Mouse (Mus musculus) heart, postnatal 14 days (tissue): ENCODE measurements around the gene Morn1. TPM values are rescaled to one million over a fixed set of nuclear protein-coding genes. Genes with fewer than 3 reads are reported as not detected.

Experiments
- DNase-seq, 2 experiments: peaks; one replicate each; pipeline ENCODE4 v3.0.0; 2021 to 2022
- intact Hi-C: fragments of 180-260 bp; cut with DNase I; formaldehyde crosslinking; loops from one replicate; pipeline ENCODE4 v1.15.1; 2025
- total RNA-seq, 2 experiments: library from RNA; stranded (reverse); gene quantifications; 2 replicates each; pipeline ENCODE4 v1.2.3; 2021

Morn1 gene
- total RNA-seq, 2 experiments from 2014 or later = 1.4 to 3.8 TPM

DNA sequence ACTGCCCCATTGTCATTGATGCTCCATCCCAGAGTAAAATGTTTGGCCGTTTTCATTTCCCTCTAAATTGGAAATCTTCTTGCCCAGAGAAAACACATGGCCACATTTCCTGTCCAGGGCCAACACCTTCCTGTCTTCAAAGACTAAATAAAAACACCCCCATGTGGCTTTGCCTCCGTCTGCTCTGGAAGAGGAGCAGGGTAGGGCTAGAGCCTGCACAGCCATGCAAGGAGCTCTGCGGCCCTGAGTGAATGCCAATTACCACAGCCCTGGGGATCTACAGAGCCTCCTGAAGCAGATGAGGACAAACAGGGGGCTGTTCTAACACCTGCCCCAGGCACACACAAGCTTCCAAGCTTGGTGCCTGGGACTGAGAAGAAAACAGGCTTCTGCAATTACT, 89.8 kb downstream of the Morn1 start:
- no peak for DNase-seq
- intact Hi-C loops = loop anchor here (5.0 kb wide), 1 partner anchor 41 kb away; no protein-coding TSS in a partner anchor

DNA sequence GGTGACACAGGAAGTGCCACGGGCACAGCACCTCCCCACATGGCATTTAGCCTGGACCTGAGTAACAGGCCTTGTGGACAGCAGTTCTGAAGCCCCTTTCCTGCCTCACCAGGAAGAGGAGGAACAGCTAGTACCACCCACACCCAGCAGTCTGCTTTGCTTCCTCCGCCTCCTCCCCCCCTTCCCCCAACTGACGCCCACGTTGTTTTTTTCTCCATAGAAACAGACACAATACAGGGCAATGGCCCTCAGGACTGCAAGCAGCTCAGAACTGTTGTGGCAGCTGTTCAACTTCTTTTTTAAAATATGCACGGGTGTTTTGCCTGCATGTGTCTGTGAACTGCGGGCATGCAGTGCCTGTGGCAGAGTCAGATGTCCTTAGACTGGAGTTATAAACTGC, 91.9 kb downstream of the Morn1 start:
- peak; percentile 66 to 75 for DNase-seq
- intact Hi-C loops = loop anchor here (5.0 kb wide), 1 partner anchor 39 kb away; no protein-coding TSS in a partner anchor

DNA sequence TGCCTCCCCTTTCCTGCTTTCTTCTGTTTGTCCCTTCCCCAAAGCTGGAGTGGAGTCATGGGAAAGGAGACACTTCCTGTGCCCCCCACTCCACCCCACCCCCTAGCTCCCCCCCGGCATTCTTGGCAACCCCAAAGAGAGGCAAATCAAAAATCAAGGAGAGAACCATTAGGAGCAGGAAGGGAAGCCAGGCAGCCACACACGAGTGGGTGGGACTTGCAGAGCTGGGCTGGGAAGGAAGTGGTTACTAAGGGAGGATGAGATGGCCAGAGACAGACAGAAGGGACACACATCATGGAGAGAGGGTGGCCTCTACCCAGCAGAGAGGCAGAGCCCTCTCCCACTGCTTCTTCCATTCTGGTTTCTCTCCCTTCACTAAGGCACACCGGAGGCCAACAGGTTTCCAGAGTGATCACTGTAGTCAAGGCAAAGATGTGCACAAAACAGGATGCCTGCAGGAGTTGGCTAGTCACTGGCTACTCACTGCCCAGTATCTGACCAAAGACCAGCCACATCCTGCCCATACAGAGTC, 92.7 kb downstream of the Morn1 start:
- DNase-seq = peak; percentile 46 to 52
- intact Hi-C loops = loop anchor here (5.0 kb wide), 1 partner anchor 38 kb away; no protein-coding TSS in a partner anchor

DNA sequence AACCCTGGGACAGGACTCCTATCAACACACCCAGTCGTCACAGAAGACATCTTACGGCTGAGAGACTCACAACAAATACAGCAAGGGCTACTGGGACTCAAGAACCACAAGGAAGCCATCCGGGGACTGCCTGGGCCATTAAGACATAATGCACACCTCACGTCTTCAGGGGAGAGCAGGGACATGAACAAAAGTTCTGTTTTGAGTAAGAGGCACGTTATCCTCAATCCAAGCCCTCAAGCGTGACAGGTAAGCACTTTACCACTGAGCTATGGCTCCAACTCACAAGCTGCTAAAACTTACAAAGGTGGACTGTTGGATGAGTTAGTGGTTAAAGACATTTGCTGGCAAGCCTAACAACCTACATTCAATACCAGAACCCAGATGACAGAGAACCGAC, 96.8 kb downstream of the Morn1 start:
- DNase-seq = no peak
- intact Hi-C loops = no loop called here

DNA sequence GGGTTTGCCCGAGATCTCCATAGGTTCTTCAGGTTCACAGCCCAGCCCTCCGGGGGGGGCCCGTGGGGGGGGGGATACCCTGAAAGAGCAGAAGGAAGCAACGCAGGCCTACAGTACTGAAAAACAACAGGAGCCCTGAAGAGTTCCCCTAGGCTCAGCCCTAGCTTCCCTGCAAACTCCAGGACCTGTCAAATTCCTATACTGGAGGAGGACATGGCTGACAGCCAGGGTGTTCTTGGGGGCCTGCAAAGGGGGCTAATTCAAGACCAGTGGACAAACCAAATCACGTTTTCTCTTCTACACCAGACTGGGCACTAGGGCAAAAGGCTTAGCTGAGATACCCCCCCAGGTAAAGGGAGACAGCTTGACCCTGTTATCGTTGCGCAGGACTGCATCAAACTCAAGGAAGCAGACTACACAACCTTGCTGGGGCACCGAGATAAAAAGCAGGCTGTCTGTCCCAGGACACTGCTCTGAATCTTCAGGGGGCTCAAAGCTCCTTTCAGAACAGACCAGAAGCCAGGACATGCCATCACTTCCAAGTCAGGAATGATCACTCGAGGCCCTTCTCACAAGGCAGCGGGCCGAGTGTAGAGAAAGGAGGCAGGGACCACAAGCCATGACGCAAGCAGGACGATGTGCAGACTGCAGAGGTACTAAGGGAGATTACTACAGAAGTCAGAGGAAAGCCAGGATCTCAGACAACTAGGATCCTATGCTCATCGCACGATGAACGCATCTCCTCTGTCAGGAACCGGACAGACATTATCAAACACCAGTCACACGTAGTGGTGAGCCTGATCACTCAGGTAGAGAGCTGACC, 98.1 kb downstream of the Morn1 start:
- DNase-seq = no peak
- intact Hi-C loops = loop anchor here (5.0 kb wide), 1 partner anchor 63 kb away; the partner anchor contains the start of gene Faap20

DNA sequence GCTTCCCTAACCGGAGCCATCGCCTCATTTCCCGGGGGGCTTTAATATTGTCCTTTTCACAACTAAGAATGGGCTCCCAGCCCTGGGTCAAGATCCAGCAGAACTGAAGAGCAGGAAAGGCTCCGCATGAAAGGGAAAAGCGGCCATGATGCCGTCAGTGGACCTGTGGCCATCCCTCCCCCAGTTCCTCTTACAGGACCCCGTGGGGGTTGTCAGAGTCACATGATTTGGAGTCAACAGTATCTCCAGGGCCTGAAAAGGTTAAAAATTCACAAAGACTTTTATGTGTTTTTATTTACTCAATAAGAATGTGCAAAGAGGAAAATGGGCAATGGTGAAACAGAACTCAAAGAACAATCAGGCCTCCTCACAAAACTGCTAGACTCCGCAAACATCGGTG, 99.5 kb downstream of the Morn1 start:
- no peak for DNase-seq

DNA sequence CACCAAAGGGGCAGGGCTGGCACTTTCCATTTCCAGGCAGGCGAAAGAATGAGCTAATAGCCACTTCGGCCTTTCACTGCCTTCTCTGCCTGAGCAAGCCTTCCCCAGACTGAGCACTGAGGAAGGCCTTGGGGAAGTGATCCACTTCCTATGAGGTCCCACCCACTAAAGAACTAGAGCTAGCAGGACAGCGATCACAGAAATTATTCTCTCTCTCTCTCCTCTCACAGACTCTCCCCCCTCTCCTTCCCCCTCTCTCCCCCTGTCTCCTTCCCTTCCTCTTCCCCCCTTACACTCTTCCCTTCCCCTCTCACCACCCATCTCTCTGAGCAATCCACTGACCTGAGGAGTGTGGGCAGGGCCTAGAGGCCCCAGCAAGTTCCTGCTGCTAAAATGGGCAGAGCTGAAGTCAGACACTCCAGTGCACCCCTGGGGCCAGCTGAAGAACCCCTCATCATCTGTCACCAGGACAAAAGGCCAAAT, 100.9 kb downstream of the Morn1 start:
- intact Hi-C loops = loop anchor here (5.0 kb wide), 1 partner anchor 60 kb away; the partner anchor contains the start of gene Faap20

More for the DNA sequence above, 99.5 kb downstream of the Morn1 start:
- intact Hi-C loops = loop anchor here (5.0 kb wide), 1 partner anchor 61 kb away; the partner anchor contains the start of gene Faap20

DNA sequence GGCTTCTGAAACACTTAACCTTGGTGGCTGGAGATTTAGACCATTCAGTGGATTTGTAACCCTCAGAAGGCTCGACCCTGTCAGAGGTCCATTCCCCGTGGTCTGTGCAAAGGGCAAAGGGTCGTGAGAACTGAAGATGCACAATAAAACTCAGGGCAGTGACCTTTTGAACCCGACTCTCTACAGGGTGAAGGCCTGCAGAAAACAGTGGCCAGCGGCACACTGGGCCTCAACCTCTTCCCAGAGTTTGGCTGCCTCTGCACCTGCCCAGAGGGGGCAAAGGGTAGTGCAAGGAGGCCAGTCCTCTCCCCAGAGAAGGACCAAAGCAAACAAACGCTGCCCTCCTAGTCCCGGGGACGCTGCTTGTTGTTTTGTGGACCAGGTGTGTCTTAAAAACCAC, 102.0 kb downstream of the Morn1 start:
- intact Hi-C loops = loop anchor here (5.0 kb wide), 1 partner anchor 59 kb away; the partner anchor contains the start of gene Faap20
- no peak for DNase-seq

More for the DNA sequence above, 100.9 kb downstream of the Morn1 start:
- peak in 1 of 2 experiments; percentile 41 for DNase-seq

DNA sequence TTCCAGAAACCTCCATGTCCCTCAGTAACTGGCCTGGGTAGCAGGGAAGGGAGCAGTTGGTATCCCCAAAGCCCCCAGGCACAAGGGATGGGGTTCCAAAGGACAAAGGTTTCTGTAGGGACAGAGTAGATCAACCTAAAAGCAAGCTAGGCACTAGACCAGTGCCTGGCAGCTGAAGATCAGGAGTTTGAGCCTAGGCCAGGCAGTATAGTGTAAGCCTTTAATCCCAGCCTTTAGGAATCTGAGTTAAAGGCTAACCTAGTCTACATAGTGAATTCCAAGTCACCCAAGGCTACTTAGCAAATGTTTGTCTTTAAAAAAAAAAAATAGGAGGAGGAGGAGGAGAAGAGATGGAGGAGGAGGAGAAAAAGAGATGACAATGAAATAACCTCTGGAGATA, 102.4 kb downstream of the Morn1 start:
- DNase-seq = no peak
- intact Hi-C loops = loop anchor here (5.0 kb wide), 1 partner anchor 58 kb away; the partner anchor contains the start of gene Faap20

DNA sequence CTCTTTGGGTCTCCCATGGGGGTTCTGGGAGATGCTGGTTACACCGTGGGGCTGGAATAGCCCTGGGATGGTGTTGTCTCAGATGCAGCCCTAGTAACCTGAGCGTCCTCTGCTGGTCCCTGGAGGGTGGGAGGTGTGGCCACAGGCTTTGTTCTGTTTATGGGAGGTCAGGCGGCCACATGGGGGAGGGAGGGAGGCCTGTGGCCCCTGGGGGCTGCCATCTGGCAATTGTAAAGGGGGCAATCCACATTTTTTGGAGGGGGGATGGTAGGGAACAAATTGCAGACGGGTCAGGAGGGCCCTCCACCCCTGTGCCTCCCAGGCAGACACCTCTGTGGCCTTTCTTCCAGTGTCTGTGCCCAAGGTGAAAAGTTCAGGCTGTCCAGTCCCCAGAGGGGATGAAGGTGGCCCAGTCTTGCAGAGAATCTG, 103.3 kb downstream of the Morn1 start:
- intact Hi-C loops = loop anchor here (5.0 kb wide), 1 partner anchor 58 kb away; the partner anchor contains the start of gene Faap20
- peak in 1 of 2 experiments; percentile 46 for DNase-seq

DNA sequence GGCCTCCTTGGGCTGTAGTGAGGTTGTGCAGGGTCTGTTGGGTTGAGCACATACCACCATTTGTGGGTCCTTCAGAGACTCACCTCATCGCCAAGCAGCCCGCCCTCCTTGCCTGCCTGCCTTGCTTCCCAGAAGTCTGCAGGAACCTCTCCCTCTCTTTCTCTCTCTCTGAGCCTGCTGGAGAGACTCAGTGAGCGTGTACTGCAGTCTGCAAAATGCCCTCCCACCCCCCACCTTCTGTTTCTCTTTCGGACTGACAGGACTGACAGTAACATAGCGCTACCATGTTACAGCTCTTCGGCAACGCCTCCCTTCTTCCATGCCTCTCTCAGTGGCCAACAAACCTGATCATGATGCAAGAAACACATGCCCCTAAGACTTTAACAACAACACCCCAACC, 103.9 kb downstream of the Morn1 start:
- no peak for DNase-seq
- intact Hi-C loops = no loop called here

Other genes starting within 250 kb of the Morn1 start
- gene Ttc34, start 249.1 kb upstream of the Morn1 start, total RNA-seq = under 1 TPM; 0.10 to 0.17 TPM
- gene Mmel1, start 217.0 kb upstream of the Morn1 start, total RNA-seq = under 1 TPM in 1 of 2 experiments, not detected in 1; 0.20 TPM
- gene Fam213b, start 187.4 kb upstream of the Morn1 start, total RNA-seq = 10 to 100 TPM; 44.7 to 51.3 TPM
- gene Tnfrsf14, start 158.0 kb upstream of the Morn1 start, total RNA-seq = 1 to 10 TPM; 4.1 to 5.6 TPM
- not detected for gene Hes5, start 125.7 kb upstream of the Morn1 start, total RNA-seq
- 10 to 100 TPM; 38.3 to 41.0 TPM for gene Pank4, start 122.5 kb upstream of the Morn1 start, total RNA-seq
- gene Plch2, start 29.8 kb upstream of the Morn1 start, total RNA-seq = under 1 TPM in 1 of 2 experiments, not detected in 1; 0.17 TPM
- gene Pex10, start 19.6 kb upstream of the Morn1 start, total RNA-seq = 10 to 100 TPM; 18.3 to 19.6 TPM
- gene Rer1, start 195 bp upstream of the Morn1 start, total RNA-seq = 10 to 100 TPM; 66.6 to 67.8 TPM
- 10 to 100 TPM; 65.0 to 65.3 TPM for gene Ski, start 136.0 kb downstream of the Morn1 start, total RNA-seq
- gene Faap20, start 163.2 kb downstream of the Morn1 start, total RNA-seq = 10 to 100 TPM; 19.0 to 19.6 TPM